Mouse (Mus musculus) lung, postnatal 4 days (tissue): ENCODE measurements at regions not wholly inside any gene's neighbourhood (a gene's known extent, or its start where the extent isn't known, plus 50 kb on each side); places are given as distances from the start of the nearest gene placed in this dataset.

ENCODE experiments used
- DNase-seq, 2 experiments: peaks; one replicate each; pipeline ENCODE4 v3.0.0; 2021

GRCm38 (mm10) chr11:90981626-90982025, 293.5 kb upstream of the Tom1l1 start:
- no peak for DNase-seq

- no peak for DNase-seq
Observed at GRCm38 (mm10) chr11:90978234-90978633, 290.1 kb upstream of the Tom1l1 start.

GRCm38 (mm10) chr11:90941076-90941475, 252.9 kb upstream of the Tom1l1 start:
- DNase-seq = no peak

- no peak for DNase-seq
Observed at GRCm38 (mm10) chr11:90925738-90926137, 237.6 kb upstream of the Tom1l1 start.

GRCm38 (mm10) chr11:90917782-90918181, 229.6 kb upstream of the Tom1l1 start:
- no peak for DNase-seq

GRCm38 (mm10) chr11:90894236-90894635, 206.1 kb upstream of the Tom1l1 start:
- DNase-seq = no peak

- no peak for DNase-seq
Observed at GRCm38 (mm10) chr11:90873122-90873521, 185.0 kb upstream of the Tom1l1 start.

GRCm38 (mm10) chr11:90871686-90872085, 183.5 kb upstream of the Tom1l1 start:
- no peak for DNase-seq

- no peak for DNase-seq
Observed at GRCm38 (mm10) chr11:90863981-90864760, 176.0 kb upstream of the Tom1l1 start.

GRCm38 (mm10) chr11:90855731-90856130, 167.6 kb upstream of the Tom1l1 start:
- no peak for DNase-seq

- no peak for DNase-seq
Observed at GRCm38 (mm10) chr11:90855324-90855723, 167.2 kb upstream of the Tom1l1 start.

- DNase-seq = no peak
Observed at GRCm38 (mm10) chr11:90851221-90851620, 163.1 kb upstream of the Tom1l1 start.

GRCm38 (mm10) chr11:90844925-90845319, 156.8 kb upstream of the Tom1l1 start:
- DNase-seq = no peak

- no peak for DNase-seq
Observed at GRCm38 (mm10) chr11:90844266-90844924, 156.2 kb upstream of the Tom1l1 start.

GRCm38 (mm10) chr11:90838161-90838560, 150.0 kb upstream of the Tom1l1 start:
- no peak for DNase-seq

GRCm38 (mm10) chr11:90824761-90825160, 136.6 kb upstream of the Tom1l1 start:
- DNase-seq = no peak

GRCm38 (mm10) chr11:90816727-90817126, 128.6 kb upstream of the Tom1l1 start:
- no peak for DNase-seq

- no peak for DNase-seq
Observed at GRCm38 (mm10) chr11:90814471-90814870, 126.3 kb upstream of the Tom1l1 start.

- no peak for DNase-seq
Observed at GRCm38 (mm10) chr11:90812971-90813370, 124.8 kb upstream of the Tom1l1 start.

- DNase-seq = no peak
Observed at GRCm38 (mm10) chr11:90812530-90812929, 124.4 kb upstream of the Tom1l1 start.

- no peak for DNase-seq
Observed at GRCm38 (mm10) chr11:90808443-90808842, 120.3 kb upstream of the Tom1l1 start.

GRCm38 (mm10) chr11:90807343-90807742, 119.2 kb upstream of the Tom1l1 start:
- no peak for DNase-seq

- DNase-seq = no peak
Observed at GRCm38 (mm10) chr11:90802569-90803363, 114.6 kb upstream of the Tom1l1 start.

- DNase-seq = no peak
Observed at GRCm38 (mm10) chr11:90797577-90797976, 109.4 kb upstream of the Tom1l1 start.
